Mouse (Mus musculus): ENCODE measurements around the gene Mif. TPM values are rescaled to one million over a fixed set of nuclear protein-coding genes. Genes with fewer than 3 reads are reported as not detected.
"Not testable (repeated sequence)": the region's sequence is repeated elsewhere in the genome, so short reads cannot be mapped to it uniquely, and the experiment has no call there.

The Mif gene
- polyA plus RNA-seq, 1 experiment = 261 TPM

- Histone ChIP-seq H3K36me3 (ENCODE audit: control insufficient read depth, insufficient read depth, low read length) (no peaks in the 10 kb centered on the region), H3K27ac (ENCODE audit: control insufficient read depth, insufficient read depth, low read depth, low read length) (no peak overlapping the region), H3K4me3 (ENCODE audit: control insufficient read depth, low read depth, low read length) (no peak overlapping the region), H3K4me1 (ENCODE audit: control insufficient read depth, insufficient read depth, low read length) (peaks cover 18% of the 10 kb centered on the region), H3K27me3 (ENCODE audit: control insufficient read depth, insufficient read depth, low read length) (no peaks in the 10 kb centered on the region)
- TF ChIP-seq POLR2A (IDR thresholded peaks at IDR 0.05; ENCODE audit: control insufficient read depth, low read depth, low read length) (no peak), CTCF (IDR thresholded peaks at IDR 0.05; ENCODE audit: control insufficient read depth, insufficient read depth, insufficient replicate concordance, low read depth, low read length) (no peak)
Observed at GRCm38 (mm10) chr10:75895730-75896129, 35.7 kb upstream of the Mif start.

- no peak for TF ChIP-seq CTCF (IDR thresholded peaks at IDR 0.05; ENCODE audit: control insufficient read depth, insufficient read depth, insufficient replicate concordance, low read depth, low read length)
- TF ChIP-seq POLR2A (IDR thresholded peaks at IDR 0.05; ENCODE audit: control insufficient read depth, low read depth, low read length) = no peak
- peak overlapping the region; percentile 52 for H3K27ac ChIP-seq (ENCODE audit: control insufficient read depth, insufficient read depth, low read depth, low read length)
- no peaks in the 10 kb centered on the region for H3K36me3 ChIP-seq (ENCODE audit: control insufficient read depth, insufficient read depth, low read length)
- H3K4me3 ChIP-seq (ENCODE audit: control insufficient read depth, low read depth, low read length) = peak overlapping the region; percentile 90
- H3K27me3 ChIP-seq (ENCODE audit: control insufficient read depth, insufficient read depth, low read length) = no peaks in the 10 kb centered on the region
- peaks cover 18% of the 10 kb centered on the region for H3K4me1 ChIP-seq (ENCODE audit: control insufficient read depth, insufficient read depth, low read length)
Observed at GRCm38 (mm10) chr10:75894601-75895000, 34.6 kb upstream of the Mif start.

GRCm38 (mm10) chr10:75893089-75893750 lies 33.2 kb upstream of the Mif start, which contains the start of gene Derl3:
Gene Derl3 (plus strand): TSS chr10:75893413.
- peak within 1 kb of the TSS; percentile 90 for H3K4me3 ChIP-seq (ENCODE audit: control insufficient read depth, low read depth, low read length)
- no peaks in the 10 kb centered on the region for H3K27me3 ChIP-seq (ENCODE audit: control insufficient read depth, insufficient read depth, low read length)
- TF ChIP-seq CTCF (IDR thresholded peaks at IDR 0.05; ENCODE audit: control insufficient read depth, insufficient read depth, insufficient replicate concordance, low read depth, low read length) (no peak), POLR2A (IDR thresholded peaks at IDR 0.05; ENCODE audit: control insufficient read depth, low read depth, low read length) (peak; percentile 48; the same call in 1 of the 2 replicates)
- H3K36me3 ChIP-seq (ENCODE audit: control insufficient read depth, insufficient read depth, low read length) = no peaks in the 10 kb centered on the region
- peaks cover 9% of the 10 kb centered on the region for H3K4me1 ChIP-seq (ENCODE audit: control insufficient read depth, insufficient read depth, low read length)
- H3K27ac ChIP-seq (ENCODE audit: control insufficient read depth, insufficient read depth, low read depth, low read length) = peak within 1 kb of the TSS; percentile 75

- TF ChIP-seq CTCF (IDR thresholded peaks at IDR 0.05; ENCODE audit: control insufficient read depth, insufficient read depth, insufficient replicate concordance, low read depth, low read length) (no peak), POLR2A (IDR thresholded peaks at IDR 0.05; ENCODE audit: control insufficient read depth, low read depth, low read length) (no peak)
- H3K27me3 ChIP-seq (ENCODE audit: control insufficient read depth, insufficient read depth, low read length) = no peaks in the 10 kb centered on the region
- no peaks in the 10 kb centered on the region for H3K36me3 ChIP-seq (ENCODE audit: control insufficient read depth, insufficient read depth, low read length)
- no peak overlapping the region for H3K27ac ChIP-seq (ENCODE audit: control insufficient read depth, insufficient read depth, low read depth, low read length)
- no peak overlapping the region for H3K4me3 ChIP-seq (ENCODE audit: control insufficient read depth, low read depth, low read length)
- H3K4me1 ChIP-seq (ENCODE audit: control insufficient read depth, insufficient read depth, low read length) = peaks cover 8% of the 10 kb centered on the region
Observed at GRCm38 (mm10) chr10:75889406-75890153, 29.5 kb upstream of the Mif start.

GRCm38 (mm10) chr10:75887504-75887903 lies 27.5 kb upstream of the Mif start:
- H3K27me3 ChIP-seq (ENCODE audit: control insufficient read depth, insufficient read depth, low read length); H3K36me3 ChIP-seq (ENCODE audit: control insufficient read depth, insufficient read depth, low read length); H3K27ac ChIP-seq (ENCODE audit: control insufficient read depth, insufficient read depth, low read depth, low read length); H3K4me1 ChIP-seq (ENCODE audit: control insufficient read depth, insufficient read depth, low read length); H3K4me3 ChIP-seq (ENCODE audit: control insufficient read depth, low read depth, low read length): not testable (repeated sequence)

GRCm38 (mm10) chr10:75884742-75885141 lies 24.7 kb upstream of the Mif start:
- TF ChIP-seq POLR2A (IDR thresholded peaks at IDR 0.05; ENCODE audit: control insufficient read depth, low read depth, low read length) (no peak), CTCF (IDR thresholded peaks at IDR 0.05; ENCODE audit: control insufficient read depth, insufficient read depth, insufficient replicate concordance, low read depth, low read length) (no peak)
- Histone ChIP-seq H3K4me3 (ENCODE audit: control insufficient read depth, low read depth, low read length) (no peak overlapping the region), H3K36me3 (ENCODE audit: control insufficient read depth, insufficient read depth, low read length) (no peaks in the 10 kb centered on the region), H3K27me3 (ENCODE audit: control insufficient read depth, insufficient read depth, low read length) (no peaks in the 10 kb centered on the region), H3K27ac (ENCODE audit: control insufficient read depth, insufficient read depth, low read depth, low read length) (no peak overlapping the region), H3K4me1 (ENCODE audit: control insufficient read depth, insufficient read depth, low read length) (peaks cover 12% of the 10 kb centered on the region)

GRCm38 (mm10) chr10:75883232-75883552 lies 23.2 kb upstream of the Mif start:
- H3K36me3 ChIP-seq (ENCODE audit: control insufficient read depth, insufficient read depth, low read length) = no peaks in the 10 kb centered on the region
- H3K4me1 ChIP-seq (ENCODE audit: control insufficient read depth, insufficient read depth, low read length) = peaks cover 12% of the 10 kb centered on the region
- no peak overlapping the region for H3K27ac ChIP-seq (ENCODE audit: control insufficient read depth, insufficient read depth, low read depth, low read length)
- no peaks in the 10 kb centered on the region for H3K27me3 ChIP-seq (ENCODE audit: control insufficient read depth, insufficient read depth, low read length)
- no peak for TF ChIP-seq CTCF (IDR thresholded peaks at IDR 0.05; ENCODE audit: control insufficient read depth, insufficient read depth, insufficient replicate concordance, low read depth, low read length)
- no peak for TF ChIP-seq POLR2A (IDR thresholded peaks at IDR 0.05; ENCODE audit: control insufficient read depth, low read depth, low read length)
- H3K4me3 ChIP-seq (ENCODE audit: control insufficient read depth, low read depth, low read length) = no peak overlapping the region
